Mouse (Mus musculus): ENCODE measurements around the gene Cad.

Cad gene

GRCm38 (mm10) chr5:31116354-31116753, 61.8 kb downstream of the Cad start, which contains the start of gene Trim54:
Gene Trim54 (plus strand): TSS chr5:31116712.
- DNase-seq, result no peak

GRCm38 (mm10) chr5:31116912-31117311, 62.3 kb downstream of the Cad start:
- no peak for DNase-seq

- no peak for DNase-seq
Measured at GRCm38 (mm10) chr5:31121111-31121510, 66.5 kb downstream of the Cad start.

- no peak for DNase-seq
Measured at GRCm38 (mm10) chr5:31123481-31123880, 68.9 kb downstream of the Cad start.

GRCm38 (mm10) chr5:31126050-31126449, 71.5 kb downstream of the Cad start:
- no peak for DNase-seq
